Mouse (Mus musculus): Measurements from ENCODE around the gene Fbxo41. TPM values are rescaled to one million over a fixed set of nuclear protein-coding genes. Genes with fewer than 3 reads are reported as not detected.
A peak's percentile ranks its signal among the peaks of the same experiment; 100 is the strongest.

Fbxo41 gene
- polyA plus RNA-seq, 1 experiment from 2014 or later, result 1.1 TPM

- Histone ChIP-seq H3K4me2 (ENCODE audit: low read depth) (peak within 1 kb of the TSS; percentile 73), H3K27me3 (ENCODE audit: control insufficient read depth, insufficient read depth, low read length) (peaks cover 56% of the 10 kb centered on the region), H3K4me1 (ENCODE audit: control insufficient read depth, insufficient read depth, low read length) (0 out of 2 replicates have a peak, but pooled peaks cover 11% of the 10 kb centered on the region), H3K9ac (ENCODE audit: low read length) (no peak within 1 kb of the TSS), H3K36me3 (ENCODE audit: control insufficient read depth, insufficient read depth, low read length) (no peaks in the 10 kb centered on the region), H3K9me3 (ENCODE audit: control insufficient read depth, low read length) (no peaks in the 10 kb centered on the region), H3K27ac (ENCODE audit: low read depth, low read length) (no peak within 1 kb of the TSS), H3K4me3 (ENCODE audit: low read depth, low read length) (peak within 1 kb of the TSS; percentile 39)
- ATAC-seq (ENCODE audit: insufficient read depth, low FRiP score, low TSS enrichment) (peak; percentile 58; the same call in 1 of the 2 replicates), DNase-seq (ENCODE audit: low spot score) (peak; percentile 73)
- WGBS, result under 1% methylated on average over 38 of the region's 38 CpGs
These were observed 10.7 kb upstream of the Fbxo41 start, which contains the start of gene Egr4 for GRCm38 (mm10) chr6:85513531-85513910. TSS of gene Egr4 (minus strand) at chr6:85513589.

GRCm38 (mm10) chr6:85512577-85513530 lies 10.1 kb upstream of the Fbxo41 start:
- DNase-seq (ENCODE audit: low spot score) (peak; percentile 34), ATAC-seq (ENCODE audit: insufficient read depth, low FRiP score, low TSS enrichment) (no peak)
- Histone ChIP-seq H3K9me3 (ENCODE audit: control insufficient read depth, low read length) (no peaks in the 10 kb centered on the region), H3K27ac (ENCODE audit: low read depth, low read length) (no peak overlapping the region), H3K4me1 (ENCODE audit: control insufficient read depth, insufficient read depth, low read length) (0 out of 2 replicates have a peak, but pooled peaks cover 11% of the 10 kb centered on the region), H3K9ac (ENCODE audit: low read length) (no peak overlapping the region), H3K4me3 (ENCODE audit: low read depth, low read length) (peak overlapping the region; percentile 39), H3K36me3 (ENCODE audit: control insufficient read depth, insufficient read depth, low read length) (no peaks in the 10 kb centered on the region), H3K27me3 (ENCODE audit: control insufficient read depth, insufficient read depth, low read length) (peaks cover 56% of the 10 kb centered on the region), H3K4me2 (ENCODE audit: low read depth) (peak overlapping the region; percentile 73)
- WGBS, result under 1% methylated on average over 76 of the region's 90 CpGs

- H3K4me3 ChIP-seq (ENCODE audit: low read depth, low read length), result peak overlapping the region; percentile 28
- no peaks in the 10 kb centered on the region for H3K9me3 ChIP-seq (ENCODE audit: control insufficient read depth, low read length)
- H3K9ac ChIP-seq (ENCODE audit: low read length), result no peak overlapping the region
- peaks cover 56% of the 10 kb centered on the region for H3K27me3 ChIP-seq (ENCODE audit: control insufficient read depth, insufficient read depth, low read length)
- no peaks in the 10 kb centered on the region for H3K36me3 ChIP-seq (ENCODE audit: control insufficient read depth, insufficient read depth, low read length)
- 0 out of 2 replicates have a peak, but pooled peaks cover 11% of the 10 kb centered on the region for H3K4me1 ChIP-seq (ENCODE audit: control insufficient read depth, insufficient read depth, low read length)
- DNase-seq (ENCODE audit: low spot score) (peak; percentile 29), ATAC-seq (ENCODE audit: insufficient read depth, low FRiP score, low TSS enrichment) (no peak)
- no peak overlapping the region for H3K27ac ChIP-seq (ENCODE audit: low read depth, low read length)
- WGBS, result 0% methylated on average over 19 of the region's 36 CpGs
- peak overlapping the region; percentile 46 for H3K4me2 ChIP-seq (ENCODE audit: low read depth)
These were observed 9.3 kb upstream of the Fbxo41 start for GRCm38 (mm10) chr6:85512056-85512440.

- H3K4me2 ChIP-seq (ENCODE audit: low read depth), result peak overlapping the region; percentile 46
- no peak overlapping the region for H3K9ac ChIP-seq (ENCODE audit: low read length)
- ATAC-seq (ENCODE audit: insufficient read depth, low FRiP score, low TSS enrichment) (no peak), DNase-seq (ENCODE audit: low spot score) (peak; percentile 62)
- peaks cover 56% of the 10 kb centered on the region for H3K27me3 ChIP-seq (ENCODE audit: control insufficient read depth, insufficient read depth, low read length)
- no peaks in the 10 kb centered on the region for H3K9me3 ChIP-seq (ENCODE audit: control insufficient read depth, low read length)
- WGBS, result under 1% methylated on average over 86 of the region's 88 CpGs
- H3K4me3 ChIP-seq (ENCODE audit: low read depth, low read length), result peak overlapping the region; percentile 28
- no peak overlapping the region for H3K27ac ChIP-seq (ENCODE audit: low read depth, low read length)
- no peaks in the 10 kb centered on the region for H3K36me3 ChIP-seq (ENCODE audit: control insufficient read depth, insufficient read depth, low read length)
- 0 out of 2 replicates have a peak, but pooled peaks cover 11% of the 10 kb centered on the region for H3K4me1 ChIP-seq (ENCODE audit: control insufficient read depth, insufficient read depth, low read length)
These were observed 8.7 kb upstream of the Fbxo41 start for GRCm38 (mm10) chr6:85511286-85512055.

- 0 out of 2 replicates have a peak, but pooled peaks cover 11% of the 10 kb centered on the region for H3K4me1 ChIP-seq (ENCODE audit: control insufficient read depth, insufficient read depth, low read length)
- no peak overlapping the region for H3K27ac ChIP-seq (ENCODE audit: low read depth, low read length)
- no peak overlapping the region for H3K4me2 ChIP-seq (ENCODE audit: low read depth)
- peak; percentile 68 for DNase-seq (ENCODE audit: low spot score)
- H3K9ac ChIP-seq (ENCODE audit: low read length), result no peak overlapping the region
- WGBS, result 4% methylated on average over 6 of the region's 6 CpGs
- peaks cover 50% of the 10 kb centered on the region for H3K27me3 ChIP-seq (ENCODE audit: control insufficient read depth, insufficient read depth, low read length)
- H3K4me3 ChIP-seq (ENCODE audit: low read depth, low read length), result no peak overlapping the region
- no peaks in the 10 kb centered on the region for H3K36me3 ChIP-seq (ENCODE audit: control insufficient read depth, insufficient read depth, low read length)
- no peak for ATAC-seq (ENCODE audit: insufficient read depth, low FRiP score, low TSS enrichment)
- H3K9me3 ChIP-seq (ENCODE audit: control insufficient read depth, low read length), result no peaks in the 10 kb centered on the region
These were observed 7.7 kb upstream of the Fbxo41 start for GRCm38 (mm10) chr6:85510476-85510875.

- Histone ChIP-seq H3K4me1 (ENCODE audit: control insufficient read depth, insufficient read depth, low read length) (0 out of 2 replicates have a peak, but pooled peaks cover 11% of the 10 kb centered on the region), H3K4me3 (ENCODE audit: low read depth, low read length) (no peak overlapping the region), H3K4me2 (ENCODE audit: low read depth) (no peak overlapping the region), H3K27ac (ENCODE audit: low read depth, low read length) (no peak overlapping the region), H3K9ac (ENCODE audit: low read length) (no peak overlapping the region), H3K27me3 (ENCODE audit: control insufficient read depth, insufficient read depth, low read length) (peaks cover 36% of the 10 kb centered on the region), H3K9me3 (ENCODE audit: control insufficient read depth, low read length) (no peaks in the 10 kb centered on the region), H3K36me3 (ENCODE audit: control insufficient read depth, insufficient read depth, low read length) (no peaks in the 10 kb centered on the region)
- 52% methylated on average over 5 of the region's 5 CpGs for WGBS
- DNase-seq (ENCODE audit: low spot score), result no peak
- no peak for ATAC-seq (ENCODE audit: insufficient read depth, low FRiP score, low TSS enrichment)
These were observed 5.8 kb upstream of the Fbxo41 start for GRCm38 (mm10) chr6:85508602-85509001.

GRCm38 (mm10) chr6:85504908-85505307 lies 2.1 kb upstream of the Fbxo41 start:
- 60% methylated on average over 2 of the region's 2 CpGs for WGBS

GRCm38 (mm10) chr6:85502103-85502910 lies 487 bp downstream of the Fbxo41 start:
- Histone ChIP-seq H3K36me3 (ENCODE audit: control insufficient read depth, insufficient read depth, low read length) (no peaks in the 10 kb centered on the region), H3K4me3 (ENCODE audit: low read depth, low read length) (peak overlapping the region; percentile 66), H3K9ac (ENCODE audit: low read length) (peak overlapping the region; percentile 84), H3K27me3 (ENCODE audit: control insufficient read depth, insufficient read depth, low read length) (no peaks in the 10 kb centered on the region), H3K9me3 (ENCODE audit: control insufficient read depth, low read length) (no peaks in the 10 kb centered on the region), H3K4me1 (ENCODE audit: control insufficient read depth, insufficient read depth, low read length) (0 out of 2 replicates have a peak, but pooled peaks cover 2% of the 10 kb centered on the region), H3K27ac (ENCODE audit: low read depth, low read length) (peak overlapping the region; percentile 58; the same call in 1 of the 2 replicates), H3K4me2 (ENCODE audit: low read depth) (peak overlapping the region; percentile 90)
- ATAC-seq (ENCODE audit: insufficient read depth, low FRiP score, low TSS enrichment) (peak; percentile 80), DNase-seq (ENCODE audit: low spot score) (peak; percentile 66)
- 2% methylated on average over 36 of the region's 37 CpGs for WGBS

More at GRCm38 (mm10) chr6:85504908-85505307, 2.1 kb upstream of the Fbxo41 start:
- ATAC-seq (ENCODE audit: insufficient read depth, low FRiP score, low TSS enrichment) (no peak), DNase-seq (ENCODE audit: low spot score) (no peak)
- H3K9ac ChIP-seq (ENCODE audit: low read length), result no peak overlapping the region
- no peak overlapping the region for H3K4me3 ChIP-seq (ENCODE audit: low read depth, low read length)
- H3K27me3 ChIP-seq (ENCODE audit: control insufficient read depth, insufficient read depth, low read length), result no peaks in the 10 kb centered on the region
- no peak overlapping the region for H3K27ac ChIP-seq (ENCODE audit: low read depth, low read length)
- H3K4me1 ChIP-seq (ENCODE audit: control insufficient read depth, insufficient read depth, low read length), result 0 out of 2 replicates have a peak, but pooled peaks cover 2% of the 10 kb centered on the region
- H3K4me2 ChIP-seq (ENCODE audit: low read depth), result no peak overlapping the region
- no peaks in the 10 kb centered on the region for H3K36me3 ChIP-seq (ENCODE audit: control insufficient read depth, insufficient read depth, low read length)
- H3K9me3 ChIP-seq (ENCODE audit: control insufficient read depth, low read length), result no peaks in the 10 kb centered on the region

Data from neural tube, embryonic 11.5 days (tissue).